ENCODE assay signal across 13 mouse cellular contexts in genomic region chr16:92865314-92865713, GRCm38 (mm10).
"Had no signal": no experiment of that assay in that cellular context is flagged by ENCODE, and none has a peak within 500 bp of the region (broad histone marks: within the 10 kb centered on the region; RNA-seq: fewer than 3 reads in every experiment).

No protein-coding gene starts in this region.

- H3K4me2 ChIP-seq: lung, embryonic 15.5 days; midbrain, embryonic 12.5 days; neural tube, embryonic 12.5 days had no signal

- H3K4me1 ChIP-seq: lung, embryonic 15.5 days; midbrain, embryonic 10.5 days; midbrain, embryonic 12.5 days; neural tube, embryonic 12.5 days had no signal

- H3K27ac ChIP-seq: lung, embryonic 15.5 days; midbrain, embryonic 10.5 days; midbrain, embryonic 12.5 days; neural tube, embryonic 12.5 days had no signal

- DNase-seq: lung, adult 2 months; lung, postnatal 14 days; lung, postnatal 36 days; midbrain, embryonic 14.5 days; right cerebral cortex, postnatal 14 days; thymus, adult 18-20 months; thymus, postnatal 14 days; thymus, postnatal 36 days had no signal

- H3K9me3 ChIP-seq: lung, embryonic 15.5 days; midbrain, embryonic 10.5 days; midbrain, embryonic 12.5 days; neural tube, embryonic 12.5 days had no signal

- H3K27me3 ChIP-seq: lung, embryonic 15.5 days; midbrain, embryonic 12.5 days; neural tube, embryonic 12.5 days had no signal

- ATAC-seq: lung, postnatal 0 days had no signal

- H3K4me3 ChIP-seq: lung, embryonic 15.5 days; midbrain, embryonic 10.5 days; midbrain, embryonic 12.5 days; neural tube, embryonic 12.5 days had no signal

- H3K9ac ChIP-seq: lung, embryonic 15.5 days; midbrain, embryonic 12.5 days; neural tube, embryonic 12.5 days had no signal

- H3K36me3 ChIP-seq: lung, embryonic 15.5 days; midbrain, embryonic 10.5 days; midbrain, embryonic 12.5 days; neural tube, embryonic 12.5 days had no signal
